ENCODE assay signal across 8 mouse cellular contexts in genomic region chr1:52631570-52631969, GRCm38 (mm10). TPM values are rescaled to one million over a fixed set of nuclear protein-coding genes. Genes with fewer than 3 reads are reported as not detected.
DNase-seq lines count a peak whose midpoint lies in the region; ATAC-seq lines count a peak whose summit lies in the region.

No protein-coding gene starts in this region.

- intact Hi-C loops in gastrocnemius, postnatal 36 days (cut with DNase I): loop anchor here (2.0 to 10.0 kb wide), 3 partner anchors 131 to 487 kb away; partner anchors contain the start of gene Nab1

- WGBS in lung, embryonic 16.5 days: 52% methylated on average over 2 of the region's 2 CpGs
- WGBS in intestine, embryonic 16.5 days: 61% methylated on average over 2 of the region's 2 CpGs
- WGBS in neural tube, embryonic 15.5 days: 75% methylated on average over 2 of the region's 2 CpGs

- H3K4me1 ChIP-seq in lung, embryonic 16.5 days (replicated peaks; ENCODE audit: control insufficient read depth, insufficient read depth, low read length): peaks cover 10% of the 10 kb centered on the region
- peaks cover 6% of the 10 kb centered on the region for H3K4me1 ChIP-seq in intestine, embryonic 16.5 days (ENCODE audit: control insufficient read depth, insufficient read depth, low read length)
- peaks cover 14% of the 10 kb centered on the region for H3K4me1 ChIP-seq in neural tube, embryonic 15.5 days

- no peak overlapping the region for H3K27ac ChIP-seq in lung, embryonic 16.5 days (ENCODE audit: low read length)
- H3K27ac ChIP-seq in intestine, embryonic 16.5 days (ENCODE audit: low read length): no peak overlapping the region
- H3K27ac ChIP-seq in neural tube, embryonic 15.5 days (replicated peaks): peak overlapping the region; percentile 91; the same call in 1 of the 2 replicates

- no peak for ATAC-seq in lung, embryonic 16.5 days (ENCODE audit: low read depth)
- peak; percentile 27; the same call in 1 of the 2 replicates for ATAC-seq in common myeloid progenitor, adult 5-6 weeks (replicated peaks; ENCODE audit: low read depth, poor library complexity, severe bottlenecking)
- ATAC-seq in intestine, embryonic 16.5 days: no peak
- ATAC-seq in neural tube, embryonic 15.5 days (ENCODE audit: low FRiP score): no peak

- peak overlapping the region; percentile 60 for H3K4me2 ChIP-seq in lung, embryonic 16.5 days (ENCODE audit: low read depth, low read length)
- peak overlapping the region; percentile 67 for H3K4me2 ChIP-seq in intestine, embryonic 16.5 days (ENCODE audit: low read depth, low read length)
- peak overlapping the region; percentile 60 for H3K4me2 ChIP-seq in neural tube, embryonic 15.5 days

- peak overlapping the region; percentile 87 for H3K9ac ChIP-seq in lung, embryonic 16.5 days (ENCODE audit: low read length)
- H3K9ac ChIP-seq in intestine, embryonic 16.5 days (ENCODE audit: low read depth, low read length): 0 out of 2 replicates have a peak overlapping the region, but pooled peaks have one; percentile 85
- peak overlapping the region; percentile 92 for H3K9ac ChIP-seq in neural tube, embryonic 15.5 days (replicated peaks)

- H3K4me3 ChIP-seq in lung, embryonic 16.5 days (ENCODE audit: low read length): peak overlapping the region; percentile 91
- peak overlapping the region; percentile 97 for H3K4me3 ChIP-seq in intestine, embryonic 16.5 days (ENCODE audit: low read length)
- peak overlapping the region; percentile 91 for H3K4me3 ChIP-seq in neural tube, embryonic 15.5 days (replicated peaks)

- H3K9me3 ChIP-seq in lung, embryonic 16.5 days (ENCODE audit: control insufficient read depth, low read length): no peaks in the 10 kb centered on the region
- H3K9me3 ChIP-seq in intestine, embryonic 16.5 days (ENCODE audit: control insufficient read depth, low read length): no peaks in the 10 kb centered on the region
- H3K9me3 ChIP-seq in neural tube, embryonic 15.5 days (replicated peaks): no peaks in the 10 kb centered on the region

- DNase-seq in lung, postnatal 4 days: no peak
- DNase-seq in right cerebral cortex, postnatal 36 days (ENCODE audit: low spot score in 2 of 2): no peak
- DNase-seq in layer of hippocampus, adult 18-20 months (ENCODE audit: low spot score in 2 of 2): no peak
- DNase-seq in gastrocnemius, postnatal 36 days: no peak

- no peaks in the 10 kb centered on the region for H3K27me3 ChIP-seq in lung, embryonic 16.5 days (ENCODE audit: control insufficient read depth, insufficient read depth, low read depth, low read length)
- H3K27me3 ChIP-seq in intestine, embryonic 16.5 days (replicated peaks; ENCODE audit: control insufficient read depth, insufficient read depth, low read length): no peaks in the 10 kb centered on the region
- no peaks in the 10 kb centered on the region for H3K27me3 ChIP-seq in neural tube, embryonic 15.5 days (replicated peaks)

- no peaks in the 10 kb centered on the region for H3K36me3 ChIP-seq in lung, embryonic 16.5 days (ENCODE audit: control insufficient read depth, insufficient read depth, low read length)
- H3K36me3 ChIP-seq in intestine, embryonic 16.5 days (ENCODE audit: control insufficient read depth, insufficient read depth, low read length): no peaks in the 10 kb centered on the region
- H3K36me3 ChIP-seq in neural tube, embryonic 15.5 days: no peaks in the 10 kb centered on the region

RNA-seq across cellular contexts. Expression of gene Nemp2, which starts 1.1 kb away (rescaled TPM):
- 8.6 and 9.1 TPM in 2 replicates for polyA plus RNA-seq in lung, embryonic 16.5 days (2015; fragmentation: Nextera tagmentation; extraction: Ambion mirVana)
- total RNA-seq in common myeloid progenitor, adult 5-6 weeks (2017): 13.7 and 14.2 TPM in 2 replicates
- 4.9 and 5.7 TPM in 2 replicates for polyA plus RNA-seq in intestine, embryonic 16.5 days (2015; fragmentation: Nextera tagmentation; extraction: Ambion mirVana)
- 3.8 and 5.8 TPM in 2 replicates for polyA plus RNA-seq in neural tube, embryonic 15.5 days (2015; fragmentation: Nextera tagmentation; extraction: Ambion mirVana)
- 1 to 10 TPM; 3.1 to 4.1 TPM for total RNA-seq in layer of hippocampus, adult 18-20 months (2021)
- under 1 TPM; 0.26 to 0.39 TPM for total RNA-seq in gastrocnemius, postnatal 36 days (2021)
